Mouse (Mus musculus) liver, adult 2 months (tissue): ENCODE results near the gene Camsap1.

ENCODE experiments used
- CTCF ChIP-seq: fragments of 200-500 bp; IDR thresholded peaks from 2 replicates; pipeline ENCODE4 v1.5.1; 2011; ENCODE audit warnings: low read depth, low read length, control low read depth
- POLR2A ChIP-seq: fragments of 200-500 bp; IDR thresholded peaks from 2 replicates; pipeline ENCODE4 v1.6.1; 2011; ENCODE audit warnings: low read length, control low read depth; ENCODE audit not compliant: insufficient read depth; ENCODE audit errors: extremely low read depth

DNA sequence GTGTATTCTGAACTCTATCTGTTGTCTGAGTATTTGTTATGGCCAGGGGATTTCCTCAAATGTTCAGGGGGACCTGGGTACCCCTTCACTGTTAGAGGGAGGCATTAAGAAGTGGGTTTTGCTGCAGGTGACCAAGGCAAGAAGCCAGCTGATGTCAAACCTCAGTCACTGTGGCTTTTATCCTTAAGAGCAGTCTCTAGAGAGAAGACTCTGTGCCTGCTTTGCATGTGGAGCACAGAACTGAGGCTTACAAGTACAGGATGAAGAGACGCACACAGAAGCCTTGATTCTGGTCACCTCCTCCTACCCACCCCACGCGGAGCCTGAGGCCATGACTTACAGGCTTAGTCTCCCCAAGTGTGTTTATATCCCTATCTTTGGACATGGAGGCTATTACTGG lies 33.8 kb downstream of the Camsap1 start:
- TF ChIP-seq CTCF, result no peak
- no peak for TF ChIP-seq POLR2A
